Mouse (Mus musculus) gastrocnemius, postnatal 25 days (tissue): ENCODE data around the gene Gpx3. TPM values are rescaled to one million over a fixed set of nuclear protein-coding genes. Genes with fewer than 3 reads are reported as not detected.

ENCODE experiments used
- DNase-seq: peaks from one replicate; pipeline ENCODE4 v3.0.0; 2022
- total RNA-seq, 2 experiments: library from RNA; stranded (reverse); gene quantifications; 1 replicate in 1 of 2; 2 replicates in 1 of 2; pipeline ENCODE4 v1.2.3; 2021

Gpx3 gene
- total RNA-seq, 2 experiments from 2014 or later: 26.5 to 56.8 TPM

- DNase-seq: no peak
These were observed 10.5 kb downstream of the Gpx3 start for GRCm38 (mm10) chr11:54912503-54913316.

GRCm38 (mm10) chr11:54913841-54914240, 11.6 kb downstream of the Gpx3 start:
- no peak for DNase-seq

GRCm38 (mm10) chr11:54917461-54917860, 15.2 kb downstream of the Gpx3 start:
- DNase-seq: no peak

- DNase-seq: no peak
These were observed 16.0 kb downstream of the Gpx3 start for GRCm38 (mm10) chr11:54918273-54918672.

GRCm38 (mm10) chr11:54920127-54920972, 18.1 kb downstream of the Gpx3 start:
- DNase-seq: no peak

- DNase-seq: peak; percentile 58
These were observed 18.8 kb downstream of the Gpx3 start for GRCm38 (mm10) chr11:54920973-54921580.

- DNase-seq: peak; percentile 72
These were observed 19.5 kb downstream of the Gpx3 start for GRCm38 (mm10) chr11:54921798-54922197.

GRCm38 (mm10) chr11:54922488-54922887, 20.2 kb downstream of the Gpx3 start:
- no peak for DNase-seq

GRCm38 (mm10) chr11:54924145-54924544, 21.9 kb downstream of the Gpx3 start:
- no peak for DNase-seq

GRCm38 (mm10) chr11:54927346-54928140, 25.3 kb downstream of the Gpx3 start:
- peak; percentile 53 for DNase-seq

GRCm38 (mm10) chr11:54928219-54928618, 26.0 kb downstream of the Gpx3 start:
- DNase-seq: no peak

- DNase-seq: no peak
These were observed 26.6 kb downstream of the Gpx3 start for GRCm38 (mm10) chr11:54928886-54929285.

- DNase-seq: no peak
These were observed 27.0 kb downstream of the Gpx3 start for GRCm38 (mm10) chr11:54929290-54929689.

GRCm38 (mm10) chr11:54929744-54930143, 27.5 kb downstream of the Gpx3 start:
- no peak for DNase-seq

- no peak for DNase-seq
These were observed 28.2 kb downstream of the Gpx3 start for GRCm38 (mm10) chr11:54930318-54930979.

GRCm38 (mm10) chr11:54931405-54932093, 29.3 kb downstream of the Gpx3 start:
- DNase-seq: no peak

- no peak for DNase-seq
These were observed 30.3 kb downstream of the Gpx3 start for GRCm38 (mm10) chr11:54932540-54932939.

- DNase-seq: no peak
These were observed 31.9 kb downstream of the Gpx3 start for GRCm38 (mm10) chr11:54934198-54934597.

- no peak for DNase-seq
These were observed 34.0 kb downstream of the Gpx3 start for GRCm38 (mm10) chr11:54936035-54936770.

- no peak for DNase-seq
These were observed 34.5 kb downstream of the Gpx3 start for GRCm38 (mm10) chr11:54936771-54937140.
